Mouse (Mus musculus): Measurements from ENCODE around the gene Wdr11. TPM values are rescaled to one million over a fixed set of nuclear protein-coding genes. Genes with fewer than 3 reads are reported as not detected.

Wdr11 gene
- total RNA-seq (2014; rRNA removed; ENCODE audit: low replicate concordance) (31.0 and 31.6 TPM in 2 replicates), polyA plus RNA-seq (2015; fragmentation: Nextera tagmentation; extraction: Ambion mirVana) (14.8 and 15.0 TPM in 2 replicates)

DNA sequence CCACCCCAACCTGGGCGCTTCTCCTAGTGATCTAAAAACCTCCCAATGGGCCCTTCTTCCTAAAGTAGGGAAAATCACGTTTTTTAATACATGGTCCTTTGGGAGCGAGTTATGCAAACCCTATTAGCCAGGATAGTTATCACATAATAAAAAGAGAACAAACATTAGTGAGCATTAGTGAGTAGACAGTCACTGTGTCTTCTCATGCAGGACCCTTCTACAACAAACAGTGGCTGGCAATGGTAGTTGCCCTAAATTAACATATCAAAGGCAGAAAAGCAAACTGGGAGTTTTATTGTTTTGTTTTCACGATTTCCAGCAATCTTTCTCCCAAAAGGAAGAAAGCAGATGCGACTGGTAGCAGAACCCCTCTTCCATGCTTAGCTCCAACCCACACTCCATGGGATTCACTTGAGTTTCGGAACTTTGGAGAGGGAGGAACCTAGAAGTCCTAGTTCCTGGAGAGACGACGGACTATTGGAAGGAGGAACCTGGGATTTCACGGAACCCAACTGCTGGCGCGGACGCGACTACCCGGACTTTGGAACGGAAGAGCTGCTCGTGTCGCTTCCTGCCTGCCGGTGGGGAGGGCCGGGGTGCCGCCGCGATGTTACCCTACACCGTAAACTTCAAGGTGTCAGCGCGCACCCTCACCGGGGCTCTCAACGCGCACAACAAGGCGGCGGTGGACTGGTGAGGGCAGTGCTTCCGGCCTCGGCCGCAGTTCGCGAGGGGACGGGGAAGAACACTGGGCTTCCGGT lies at the start of gene Wdr11:
Wdr11 (plus strand) TSS at position 493 of the 761 bp plus-strand sequence.
- H3K9me3 ChIP-seq (replicated peaks; ENCODE audit: control insufficient read depth, low read length) = no peaks in the 10 kb centered on the region
- peak; percentile 92 for ATAC-seq (ENCODE audit: insufficient read depth, low read depth)
- H3K36me3 ChIP-seq (replicated peaks; ENCODE audit: control insufficient read depth, insufficient read depth, low read length) = peaks cover 5% of the 10 kb centered on the region; the same call in 1 of the 2 replicates
- peak; percentile 86 for DNase-seq (ENCODE audit: low spot score)
- peak within 1 kb of the TSS; percentile 80 for H3K4me2 ChIP-seq (ENCODE audit: low read depth, low read length)
- H3K27ac ChIP-seq (ENCODE audit: low read depth) = peak within 1 kb of the TSS; percentile 92
- TF ChIP-seq CTCF (IDR thresholded peaks at IDR 0.05; ENCODE audit: low read depth) (no peak), EP300 (IDR thresholded peaks at IDR 0.05; ENCODE audit: low read depth) (peak; percentile 51; the same call in 1 of the 2 replicates)
- no peaks in the 10 kb centered on the region for H3K27me3 ChIP-seq (ENCODE audit: control insufficient read depth, insufficient read depth, low read length)
- H3K9ac ChIP-seq (replicated peaks; ENCODE audit: low read depth, low read length) = peak within 1 kb of the TSS; percentile 75
- peak within 1 kb of the TSS; percentile 77 for H3K4me3 ChIP-seq (ENCODE audit: low read depth, low read length)
- 4% methylated on average over 37 of the region's 37 CpGs for WGBS
- H3K4me1 ChIP-seq (ENCODE audit: control insufficient read depth, insufficient read depth) = peaks cover 14% of the 10 kb centered on the region

GRCm38 (mm10) chr7:129567541-129567940 lies 24.1 kb upstream of the Wdr11 start:
- WGBS = 46% methylated on average over 1 of the region's 1 CpGs
- no peak for TF ChIP-seq CTCF (IDR thresholded peaks at IDR 0.05; ENCODE audit: low read depth)
- Histone ChIP-seq H3K27ac (ENCODE audit: low read depth) (no peak overlapping the region), H3K4me2 (ENCODE audit: low read depth, low read length) (no peak overlapping the region), H3K4me1 (ENCODE audit: control insufficient read depth, insufficient read depth) (no peaks in the 10 kb centered on the region), H3K9ac (replicated peaks; ENCODE audit: low read depth, low read length) (no peak overlapping the region), H3K27me3 (ENCODE audit: control insufficient read depth, insufficient read depth, low read length) (no peaks in the 10 kb centered on the region), H3K4me3 (ENCODE audit: low read depth, low read length) (no peak overlapping the region), H3K36me3 (replicated peaks; ENCODE audit: control insufficient read depth, insufficient read depth, low read length) (no peaks in the 10 kb centered on the region), H3K9me3 (replicated peaks; ENCODE audit: control insufficient read depth, low read length) (no peaks in the 10 kb centered on the region)
- ATAC-seq (ENCODE audit: insufficient read depth, low read depth) = no peak
- DNase-seq (ENCODE audit: low spot score) = no peak

- no peak for TF ChIP-seq CTCF (IDR thresholded peaks at IDR 0.05; ENCODE audit: low read depth)
- TF ChIP-seq EP300 (IDR thresholded peaks at IDR 0.05; ENCODE audit: low read depth) = no peak
- Histone ChIP-seq H3K9ac (replicated peaks; ENCODE audit: low read depth, low read length) (no peak overlapping the region), H3K9me3 (replicated peaks; ENCODE audit: control insufficient read depth, low read length) (no peaks in the 10 kb centered on the region), H3K4me3 (ENCODE audit: low read depth, low read length) (no peak overlapping the region), H3K4me2 (ENCODE audit: low read depth, low read length) (no peak overlapping the region), H3K27me3 (ENCODE audit: control insufficient read depth, insufficient read depth, low read length) (no peaks in the 10 kb centered on the region), H3K36me3 (replicated peaks; ENCODE audit: control insufficient read depth, insufficient read depth, low read length) (no peaks in the 10 kb centered on the region), H3K4me1 (ENCODE audit: control insufficient read depth, insufficient read depth) (no peaks in the 10 kb centered on the region), H3K27ac (ENCODE audit: low read depth) (no peak overlapping the region)
- DNase-seq (ENCODE audit: low spot score) (no peak), ATAC-seq (ENCODE audit: insufficient read depth, low read depth) (no peak)
- WGBS = 50% methylated on average over 2 of the region's 2 CpGs
Observed at GRCm38 (mm10) chr7:129568338-129568737, 23.3 kb upstream of the Wdr11 start.

DNA sequence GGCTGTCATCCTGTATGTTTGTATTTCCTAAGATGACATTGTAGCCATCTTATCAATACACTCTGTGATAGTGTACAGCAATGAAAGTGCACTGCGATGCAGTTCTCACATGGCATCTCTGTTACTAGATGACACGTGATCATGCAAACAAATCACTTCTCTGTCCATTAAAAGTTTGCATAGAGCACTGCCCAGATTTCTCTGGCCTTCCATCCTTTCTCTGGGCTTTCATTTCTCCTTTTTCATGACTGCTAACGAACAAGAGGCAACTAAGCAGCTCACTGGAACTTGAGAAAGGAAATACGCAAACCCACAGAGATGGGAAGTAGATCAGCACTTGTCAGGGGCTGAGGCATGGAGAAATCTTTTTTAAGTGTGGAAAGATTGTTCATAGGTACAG lies 17.2 kb upstream of the Wdr11 start:
- no peaks in the 10 kb centered on the region for H3K4me1 ChIP-seq (ENCODE audit: control insufficient read depth, insufficient read depth)
- H3K9ac ChIP-seq (replicated peaks; ENCODE audit: low read depth, low read length) = no peak overlapping the region
- TF ChIP-seq EP300 (IDR thresholded peaks at IDR 0.05; ENCODE audit: low read depth) = no peak
- no peak for TF ChIP-seq CTCF (IDR thresholded peaks at IDR 0.05; ENCODE audit: low read depth)
- no peak overlapping the region for H3K27ac ChIP-seq (ENCODE audit: low read depth)
- 61% methylated on average over 4 of the region's 4 CpGs for WGBS
- no peak overlapping the region for H3K4me2 ChIP-seq (ENCODE audit: low read depth, low read length)
- no peak for ATAC-seq (ENCODE audit: insufficient read depth, low read depth)
- H3K9me3 ChIP-seq (replicated peaks; ENCODE audit: control insufficient read depth, low read length) = no peaks in the 10 kb centered on the region
- no peaks in the 10 kb centered on the region for H3K36me3 ChIP-seq (replicated peaks; ENCODE audit: control insufficient read depth, insufficient read depth, low read length)
- H3K4me3 ChIP-seq (ENCODE audit: low read depth, low read length) = no peak overlapping the region
- no peak for DNase-seq (ENCODE audit: low spot score)
- H3K27me3 ChIP-seq (ENCODE audit: control insufficient read depth, insufficient read depth, low read length) = no peaks in the 10 kb centered on the region

DNA sequence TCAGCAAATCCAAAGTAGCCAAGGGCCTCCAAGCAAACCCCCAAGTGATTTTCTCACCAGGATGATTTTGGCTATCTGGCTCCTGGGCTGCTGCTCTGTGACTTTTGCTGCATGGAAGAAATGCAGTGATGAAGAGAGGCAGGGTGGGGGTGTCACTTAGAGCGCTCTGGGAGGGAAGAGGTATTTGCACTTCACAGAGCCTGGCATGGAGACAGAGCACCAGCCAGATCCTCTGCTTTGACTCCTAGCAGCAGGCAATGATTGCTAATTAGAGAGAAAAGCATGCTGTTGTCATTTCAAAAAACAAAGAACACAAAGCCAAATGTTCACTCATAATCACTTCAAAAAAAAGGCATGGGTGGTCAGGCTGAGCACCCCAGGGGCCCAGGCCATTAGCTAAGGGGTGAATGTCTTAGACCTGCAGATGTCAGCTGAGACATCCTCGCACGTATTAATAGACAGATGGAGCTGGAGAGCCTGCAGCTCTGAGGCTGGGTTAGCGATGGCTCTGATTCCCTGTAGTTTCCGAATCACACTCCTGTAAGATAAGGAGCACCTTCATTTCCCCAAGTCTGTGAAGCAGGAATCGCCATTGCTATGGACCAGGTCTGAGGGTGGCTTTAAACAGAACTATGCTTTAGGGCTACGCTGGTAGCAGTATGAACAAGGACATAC lies 16.4 kb upstream of the Wdr11 start:
- Histone ChIP-seq H3K9me3 (replicated peaks; ENCODE audit: control insufficient read depth, low read length) (no peaks in the 10 kb centered on the region), H3K36me3 (replicated peaks; ENCODE audit: control insufficient read depth, insufficient read depth, low read length) (no peaks in the 10 kb centered on the region), H3K27ac (ENCODE audit: low read depth) (no peak overlapping the region), H3K4me2 (ENCODE audit: low read depth, low read length) (no peak overlapping the region; the same call in 1 of the 2 replicates), H3K9ac (replicated peaks; ENCODE audit: low read depth, low read length) (no peak overlapping the region), H3K27me3 (ENCODE audit: control insufficient read depth, insufficient read depth, low read length) (no peaks in the 10 kb centered on the region), H3K4me1 (ENCODE audit: control insufficient read depth, insufficient read depth) (no peaks in the 10 kb centered on the region), H3K4me3 (ENCODE audit: low read depth, low read length) (no peak overlapping the region)
- ATAC-seq (ENCODE audit: insufficient read depth, low read depth) (no peak), DNase-seq (ENCODE audit: low spot score) (no peak)
- WGBS = 18% methylated on average over 7 of the region's 7 CpGs
- TF ChIP-seq EP300 (IDR thresholded peaks at IDR 0.05; ENCODE audit: low read depth) = no peak
- TF ChIP-seq CTCF (IDR thresholded peaks at IDR 0.05; ENCODE audit: low read depth) = no peak

Data from heart, postnatal 0 days (tissue).